Mouse (Mus musculus) intestine, postnatal 0 days (tissue): ENCODE results near the gene Ccnyl1. TPM values are rescaled to one million over a fixed set of nuclear protein-coding genes. Genes with fewer than 3 reads are reported as not detected.
A peak's percentile ranks its signal among the peaks of the same experiment; 100 is the strongest.

Experiments used
- ATAC-seq: fragments of 200-750 bp; cut with Nextera tagmentation; 2 replicates; pipeline ENCODE4 v1.8.0; 2017; ENCODE audit warnings: mild to moderate bottlenecking, moderate TSS enrichment, moderate library complexity
- H3K27ac ChIP-seq: fragments of 300-500 bp; sonication (generic); 2 replicates; pipeline ENCODE4 v1.5.1; 2014; ENCODE audit warnings: mild to moderate bottlenecking, low read depth, low read length, moderate library complexity
- H3K27me3 ChIP-seq: fragments of 300-500 bp; sonication (generic); replicated peaks from 2 replicates; pipeline ENCODE4 v1.6.1; 2014; ENCODE audit warnings: low read length, mixed read lengths; ENCODE audit not compliant: control insufficient read depth, insufficient read depth
- H3K36me3 ChIP-seq: fragments of 300-500 bp; sonication (generic); 2 replicates; pipeline ENCODE4 v1.6.1; 2014; ENCODE audit warnings: mild to moderate bottlenecking, moderate library complexity; ENCODE audit not compliant: control insufficient read depth, insufficient read depth
- H3K4me1 ChIP-seq: fragments of 300-500 bp; sonication (generic); replicated peaks from 2 replicates; pipeline ENCODE4 v1.6.1; 2014; ENCODE audit warnings: antibody characterized with exemption, low read length, mixed read lengths; ENCODE audit not compliant: control insufficient read depth, insufficient read depth
- H3K4me2 ChIP-seq: fragments of 300-500 bp; sonication (generic); replicated peaks from 2 replicates; pipeline ENCODE4 v1.6.1; 2014; ENCODE audit warnings: low read depth, mild to moderate bottlenecking, moderate library complexity
- H3K4me3 ChIP-seq: fragments of 300-500 bp; sonication (generic); 2 replicates; pipeline ENCODE4 v1.5.1; 2014; ENCODE audit warnings: low read depth, low read length
- H3K9ac ChIP-seq: fragments of 300-500 bp; sonication (generic); 2 replicates; pipeline ENCODE4 v1.6.1; 2014; ENCODE audit warnings: mild to moderate bottlenecking, low read depth, low read length
- H3K9me3 ChIP-seq: fragments of 300-500 bp; sonication (generic); 2 replicates; pipeline ENCODE4 v1.6.1; 2016; ENCODE audit warnings: mixed run types; ENCODE audit not compliant: control insufficient read depth
- CTCF ChIP-seq: sonication (generic); IDR thresholded peaks from 2 replicates; pipeline ENCODE4 v1.5.1; 2016; ENCODE audit warnings: low read depth, mild to moderate bottlenecking, control low read depth, antibody characterized with exemption, moderate library complexity
- WGBS: fragments of 180-500 bp; shearing (Covaris S2); extraction: QIAGEN DNeasy Blood & Tissue Kit; methylation state at CpG from one replicate; pipeline ENCODE4 v1.1.7; 2014; 5-methylcytosine and 5-hydroxymethylcytosine counted together
- polyA plus RNA-seq: library from polyadenylated mRNA; unstranded; fragments of >200 nt; fragmentation: Nextera tagmentation; extraction: Ambion mirVana; gene quantifications from 2 replicates; pipeline ENCODE4 v1.2.1, GENCODE M21; 2015

The Ccnyl1 gene
- polyA plus RNA-seq, 1 experiment from 2014 or later: 5.5 TPM

- no peak for ATAC-seq
Measured at GRCm38 (mm10) chr1:64735781-64736680, 45.8 kb downstream of the Ccnyl1 start.

GRCm38 (mm10) chr1:64736681-64737501, 46.6 kb downstream of the Ccnyl1 start:
- H3K4me2 ChIP-seq: peak overlapping the region; percentile 94
- peaks cover 3% of the 10 kb centered on the region; the same call in 1 of the 2 replicates for H3K4me1 ChIP-seq
- no peaks in the 10 kb centered on the region for H3K9me3 ChIP-seq
- peak overlapping the region; percentile 81 for H3K9ac ChIP-seq
- H3K27ac ChIP-seq: peak overlapping the region; percentile 68
- H3K4me3 ChIP-seq: peak overlapping the region; percentile 81
- under 1% methylated on average over 49 of the region's 56 CpGs for WGBS
- H3K36me3 ChIP-seq: peaks cover 11% of the 10 kb centered on the region; the same call in 1 of the 2 replicates
- H3K27me3 ChIP-seq: no peaks in the 10 kb centered on the region
- no peak for ATAC-seq
- TF ChIP-seq CTCF: no peak

More at GRCm38 (mm10) chr1:64735781-64736680, 45.8 kb downstream of the Ccnyl1 start:
- Histone ChIP-seq H3K36me3 (peaks cover 15% of the 10 kb centered on the region; the same call in 1 of the 2 replicates), H3K4me2 (peak overlapping the region; percentile 94), H3K27me3 (no peaks in the 10 kb centered on the region), H3K4me1 (peaks cover 3% of the 10 kb centered on the region; the same call in 1 of the 2 replicates), H3K9ac (peak overlapping the region; percentile 81), H3K4me3 (peak overlapping the region; percentile 81), H3K27ac (peak overlapping the region; percentile 68), H3K9me3 (no peaks in the 10 kb centered on the region)
- peak; percentile 67 for TF ChIP-seq CTCF
- WGBS: 5% methylated on average over 75 of the region's 75 CpGs

GRCm38 (mm10) chr1:64737502-64738179, 47.4 kb downstream of the Ccnyl1 start, which contains the start of gene Fzd5:
Fzd5 (minus strand) TSS chr1:64737751.
- Histone ChIP-seq H3K4me1 (peaks cover 3% of the 10 kb centered on the region; the same call in 1 of the 2 replicates), H3K9ac (peak within 1 kb of the TSS; percentile 81), H3K27me3 (no peaks in the 10 kb centered on the region), H3K27ac (peak within 1 kb of the TSS; percentile 89), H3K36me3 (peaks cover 11% of the 10 kb centered on the region; the same call in 1 of the 2 replicates), H3K4me2 (peak within 1 kb of the TSS; percentile 94), H3K9me3 (no peaks in the 10 kb centered on the region), H3K4me3 (peak within 1 kb of the TSS; percentile 81)
- peak; percentile 93 for ATAC-seq
- WGBS: 1% methylated on average over 48 of the region's 73 CpGs
- peak; percentile 75 for TF ChIP-seq CTCF

DNA sequence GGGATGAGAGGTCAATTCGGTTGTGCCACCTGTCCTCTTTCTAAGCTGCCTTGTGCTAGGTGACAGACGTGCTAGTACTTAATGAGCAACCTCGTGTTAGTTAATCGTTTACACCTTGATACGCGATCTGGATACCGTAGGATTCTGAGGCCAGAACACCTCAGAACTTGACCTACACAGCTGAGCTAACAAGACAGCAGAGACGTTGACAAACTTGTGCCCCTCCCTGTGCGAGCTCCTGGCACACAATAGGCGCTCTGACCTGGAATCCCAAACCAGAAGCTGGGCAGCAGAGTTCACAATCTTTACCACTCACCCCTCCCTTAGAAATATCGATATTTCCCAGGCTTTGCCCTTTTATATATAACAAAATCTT, 47.9 kb downstream of the Ccnyl1 start:
- Histone ChIP-seq H3K4me1 (peaks cover 1% of the 10 kb centered on the region; the same call in 1 of the 2 replicates), H3K4me3 (peak overlapping the region; percentile 81), H3K4me2 (peak overlapping the region; percentile 94), H3K27me3 (no peaks in the 10 kb centered on the region), H3K36me3 (peaks cover 11% of the 10 kb centered on the region; the same call in 1 of the 2 replicates), H3K27ac (peak overlapping the region; percentile 89), H3K9me3 (no peaks in the 10 kb centered on the region), H3K9ac (peak overlapping the region; percentile 45; the same call in 1 of the 2 replicates)
- TF ChIP-seq CTCF: no peak
- WGBS: under 1% methylated on average over 11 of the region's 11 CpGs
- peak; percentile 73 for ATAC-seq

DNA sequence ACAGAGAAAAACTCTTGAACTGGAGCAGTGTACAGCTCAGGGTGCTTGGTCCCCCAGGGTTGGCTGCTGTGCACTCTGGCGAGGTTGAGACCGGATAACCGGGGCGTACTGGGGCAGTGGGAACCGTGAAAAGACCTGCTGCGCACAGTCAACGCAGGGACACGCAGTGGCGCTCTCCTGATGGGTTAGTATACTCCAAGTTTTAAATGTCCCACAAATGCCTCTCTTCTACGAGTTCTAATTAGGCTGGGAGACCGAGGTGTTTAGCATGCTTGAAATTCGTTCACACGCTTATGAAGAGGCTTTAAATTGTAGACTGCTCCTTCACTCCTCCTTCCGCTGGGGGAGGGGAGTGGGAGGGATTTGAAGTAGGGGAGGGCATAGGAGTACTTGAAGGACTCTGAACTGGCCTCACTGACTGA, 48.4 kb downstream of the Ccnyl1 start:
- ATAC-seq: no peak
- 0% methylated on average over 14 of the region's 14 CpGs for WGBS

More for the DNA sequence above, 48.4 kb downstream of the Ccnyl1 start:
- Histone ChIP-seq H3K27me3 (no peaks in the 10 kb centered on the region), H3K4me3 (peak overlapping the region; percentile 81), H3K9me3 (no peaks in the 10 kb centered on the region), H3K4me2 (peak overlapping the region; percentile 94), H3K4me1 (no peaks in the 10 kb centered on the region; the same call in 1 of the 2 replicates), H3K36me3 (peaks cover 11% of the 10 kb centered on the region; the same call in 1 of the 2 replicates), H3K9ac (peak overlapping the region; percentile 45; the same call in 1 of the 2 replicates), H3K27ac (peak overlapping the region; percentile 89)
- TF ChIP-seq CTCF: peak; percentile 33
